Mouse (Mus musculus): ENCODE results near the gene Ifi27.
A peak's percentile ranks its signal among the peaks of the same experiment; 100 is the strongest.
"Not testable (repeated sequence)": the region's sequence is repeated elsewhere in the genome, so short reads cannot be mapped to it uniquely, and the experiment has no call there.

Gene Ifi27

DNA sequence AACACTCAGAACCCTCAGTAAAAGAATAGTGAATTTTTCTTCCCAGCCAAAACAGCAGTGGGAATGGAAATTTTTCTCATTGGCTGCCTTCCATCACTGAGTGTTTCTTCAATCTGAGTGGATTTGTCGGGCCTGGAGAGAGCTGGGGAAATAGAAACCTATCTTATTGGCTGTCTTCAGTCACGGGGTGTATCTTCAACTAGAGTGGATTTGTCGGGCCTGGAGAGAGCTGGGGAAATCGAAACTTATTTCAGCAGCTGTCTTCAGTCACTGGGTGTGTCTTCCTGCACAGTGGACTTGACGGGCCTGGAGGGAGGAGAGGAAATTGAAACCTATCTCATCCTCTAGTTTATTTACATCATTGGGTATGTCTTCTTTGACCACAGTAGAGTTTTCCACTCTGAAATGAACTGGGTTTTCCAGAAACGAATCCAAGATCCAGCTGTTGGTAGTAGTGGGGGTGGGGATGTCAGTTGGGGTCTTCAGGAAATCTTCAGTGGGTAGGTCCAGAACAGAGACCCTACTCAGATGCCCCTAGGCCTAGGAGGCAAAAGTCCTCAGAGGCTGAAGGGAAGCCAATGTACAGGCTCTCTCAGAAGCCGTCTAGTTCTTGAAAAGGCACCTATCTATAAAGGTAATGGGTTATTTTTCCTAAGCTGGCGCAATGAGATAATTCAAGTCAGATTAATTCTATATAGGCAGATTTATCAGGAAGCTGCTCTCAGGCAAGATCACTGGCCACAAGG is at the start of gene Ifi27:
Ifi27 (plus strand) TSS at position 226 of the 746 bp plus-strand sequence.
- DNase-seq (ENCODE audit: low spot score): peak; percentile 78

DNA sequence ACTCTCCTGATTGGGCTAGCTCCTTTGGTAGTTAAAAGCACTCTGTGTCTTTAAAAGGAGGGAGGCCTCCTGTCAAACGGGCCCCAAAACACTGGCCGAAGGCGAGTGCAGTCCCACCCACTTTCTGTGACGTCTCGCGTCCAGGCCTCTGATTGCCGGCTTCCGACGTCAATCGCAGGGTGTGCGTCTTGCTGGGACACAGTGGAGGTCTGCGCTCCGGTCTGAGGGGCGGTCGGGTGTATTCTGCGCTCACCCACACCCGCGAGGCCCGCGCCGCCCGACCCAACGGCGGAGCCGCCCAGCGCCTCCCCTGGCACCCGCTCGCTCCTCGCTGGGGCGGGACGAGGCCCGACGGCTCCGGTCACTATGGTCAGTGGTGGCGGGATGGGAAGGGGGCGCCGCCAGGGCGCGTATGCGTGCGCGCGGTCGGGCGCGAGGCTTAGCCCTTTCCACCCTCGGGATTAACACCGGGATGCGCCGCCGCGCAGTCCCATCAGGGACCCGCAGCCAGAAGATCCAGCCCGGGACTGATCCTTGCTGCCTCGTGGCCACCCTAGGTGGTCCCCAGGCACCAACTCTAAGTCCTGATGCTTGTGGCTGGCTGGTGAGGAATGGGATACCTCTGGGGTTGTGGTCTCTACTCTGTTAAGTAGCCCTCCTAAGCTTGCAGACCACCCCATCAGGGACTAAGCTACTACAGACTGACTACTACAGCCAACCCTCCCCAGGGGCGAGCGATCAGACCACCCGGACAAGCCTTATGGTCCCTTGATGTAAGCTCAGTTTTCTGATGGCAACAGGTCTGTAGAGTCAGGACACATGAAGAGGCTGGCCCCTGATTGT is 45.3 kb upstream of the Ifi27 start, which contains the start of gene Otub2:
Otub2 (plus strand) TSS at position 178 of the 843 bp plus-strand sequence.
- DNase-seq (ENCODE audit: low spot score): peak; percentile 97

DNA sequence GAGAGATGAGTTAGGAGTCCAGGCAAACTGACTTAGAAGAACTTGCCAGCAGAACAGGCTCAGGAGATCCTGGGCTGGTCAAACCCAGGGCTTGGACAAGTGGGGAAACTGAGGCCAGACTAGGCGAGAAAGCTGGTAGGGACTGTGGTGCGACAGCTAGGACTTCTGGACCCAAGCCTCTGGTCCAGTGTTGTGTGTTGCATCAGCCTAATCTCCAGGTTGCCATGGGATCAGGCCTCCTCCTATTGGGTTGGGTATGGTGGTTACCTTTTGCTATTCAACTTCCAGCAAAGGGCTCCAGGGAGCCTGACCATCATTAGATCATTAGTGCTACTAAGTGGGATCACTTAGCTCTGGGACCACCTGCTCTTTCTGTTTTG is 44.7 kb upstream of the Ifi27 start:
- DNase-seq (ENCODE audit: low spot score): no peak

DNA sequence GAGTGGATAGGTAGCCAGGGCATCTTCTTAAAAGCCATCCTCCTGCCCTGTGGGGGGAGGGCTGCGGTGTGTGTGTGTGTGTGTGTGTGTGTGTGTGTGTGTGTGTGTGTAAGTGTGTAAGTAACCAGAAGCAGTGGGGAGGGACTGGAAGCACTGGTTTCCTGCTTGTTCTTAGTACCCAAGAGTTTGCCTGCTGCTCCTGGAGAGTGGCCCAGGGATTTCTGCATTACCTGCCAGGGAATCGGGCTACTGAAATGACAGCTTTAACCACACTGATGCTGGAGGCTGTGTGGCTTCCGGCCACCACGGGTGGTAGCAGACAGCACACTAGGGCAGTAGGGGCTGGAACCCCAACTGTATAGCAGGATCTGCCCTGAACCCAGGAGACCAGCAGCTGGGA is 44.0 kb upstream of the Ifi27 start:
- DNase-seq (ENCODE audit: low spot score): no peak

DNA sequence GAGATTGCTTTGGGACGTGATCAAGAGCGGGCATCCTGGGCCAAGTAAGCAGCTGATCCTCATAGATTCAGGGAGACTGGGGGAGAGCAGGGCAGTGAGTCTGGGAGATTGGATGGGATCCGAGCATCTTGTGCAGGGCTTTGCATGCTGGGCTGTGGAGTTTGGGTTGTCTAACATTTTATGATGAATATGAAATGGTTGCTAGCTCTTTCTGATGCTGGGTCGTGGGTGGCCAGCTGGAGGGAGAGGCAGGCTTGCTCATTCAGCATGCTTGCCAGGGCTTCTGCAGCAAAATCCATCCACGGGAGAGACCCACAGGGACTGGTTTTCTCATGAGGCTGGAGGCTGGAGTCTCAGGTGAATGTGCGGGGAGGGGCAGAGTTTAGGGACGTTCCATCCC is 42.9 kb upstream of the Ifi27 start:
- peak; percentile 65 for DNase-seq (ENCODE audit: low spot score)

DNA sequence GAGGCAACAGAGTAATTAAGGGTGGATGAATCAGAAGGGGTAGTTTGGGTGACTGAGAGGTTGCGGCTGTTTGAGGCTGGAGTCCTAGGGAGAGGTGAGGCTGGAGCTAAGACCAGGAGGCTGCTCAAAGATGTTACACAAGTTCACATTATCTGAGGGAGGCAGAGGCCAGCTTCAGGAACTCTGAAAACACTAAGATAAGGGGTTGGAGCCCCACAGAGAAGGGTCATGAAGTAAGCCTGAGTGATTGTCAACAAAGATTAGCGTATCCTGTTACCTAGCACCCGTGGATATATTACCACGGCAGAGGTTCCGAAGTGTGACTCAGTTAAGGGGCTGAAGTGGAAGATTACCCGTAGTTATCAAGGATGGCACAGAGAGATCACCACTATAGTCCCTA is 40.5 kb upstream of the Ifi27 start:
- no peak for DNase-seq (ENCODE audit: low spot score)

DNA sequence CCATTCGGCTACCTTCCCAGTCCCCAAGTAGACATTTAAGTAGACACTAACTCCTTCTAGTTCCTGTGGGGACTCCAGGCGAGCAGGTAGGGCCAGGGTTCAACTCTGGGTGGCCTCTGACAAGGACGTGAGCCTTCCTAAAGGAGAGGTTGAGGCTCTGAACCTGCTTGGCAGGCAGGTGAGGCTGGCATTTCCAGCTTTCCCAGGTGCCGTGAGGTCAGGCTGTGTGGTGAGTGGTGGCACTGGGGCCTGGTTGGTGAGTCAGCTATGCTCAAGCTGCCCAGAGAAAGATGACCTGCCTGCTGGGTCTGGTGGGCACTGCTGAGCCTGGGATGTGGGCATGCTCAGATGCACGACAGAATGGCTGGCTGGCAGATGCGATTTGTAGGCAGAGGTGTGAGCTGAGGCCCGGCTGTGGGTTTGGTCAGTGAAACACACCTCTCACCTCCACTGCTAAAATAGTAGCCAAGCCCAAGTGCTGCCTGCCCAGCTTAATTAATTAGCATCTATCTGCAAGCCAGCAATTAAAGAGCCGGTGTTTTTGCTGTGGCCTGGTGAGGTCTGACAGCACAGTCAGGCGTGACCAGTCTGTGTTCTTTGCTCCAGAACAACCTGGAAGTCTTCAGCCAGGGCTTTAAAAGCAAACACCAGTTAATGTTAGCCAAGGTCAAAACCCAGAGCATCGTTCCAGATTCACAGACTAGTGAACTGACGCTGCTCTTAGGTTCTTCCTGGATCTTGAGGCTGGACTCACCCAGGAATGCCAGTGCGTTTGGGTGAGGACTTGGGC is 38.3 kb upstream of the Ifi27 start:
- no peak for DNase-seq (ENCODE audit: low spot score)

DNA sequence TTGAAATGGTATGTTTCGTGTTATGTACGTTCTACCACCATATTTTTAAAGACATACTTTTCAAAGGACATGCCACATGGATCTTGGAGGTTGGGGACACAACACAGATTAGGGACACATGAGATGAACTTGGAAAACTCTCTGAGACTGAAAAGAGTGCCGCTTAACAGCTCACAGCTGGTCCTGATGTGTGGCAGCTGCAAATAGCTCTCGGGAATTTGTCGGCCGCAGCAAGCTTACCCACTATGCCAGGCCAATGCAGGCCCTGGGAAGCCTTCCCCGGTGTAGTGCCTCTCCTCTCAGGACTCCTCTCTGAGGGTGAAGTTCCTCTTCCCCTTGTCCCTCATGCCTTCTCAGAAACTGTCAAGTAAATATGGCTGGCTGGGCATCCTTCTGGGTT is 37.3 kb upstream of the Ifi27 start:
- no peak for DNase-seq (ENCODE audit: low spot score)

DNA sequence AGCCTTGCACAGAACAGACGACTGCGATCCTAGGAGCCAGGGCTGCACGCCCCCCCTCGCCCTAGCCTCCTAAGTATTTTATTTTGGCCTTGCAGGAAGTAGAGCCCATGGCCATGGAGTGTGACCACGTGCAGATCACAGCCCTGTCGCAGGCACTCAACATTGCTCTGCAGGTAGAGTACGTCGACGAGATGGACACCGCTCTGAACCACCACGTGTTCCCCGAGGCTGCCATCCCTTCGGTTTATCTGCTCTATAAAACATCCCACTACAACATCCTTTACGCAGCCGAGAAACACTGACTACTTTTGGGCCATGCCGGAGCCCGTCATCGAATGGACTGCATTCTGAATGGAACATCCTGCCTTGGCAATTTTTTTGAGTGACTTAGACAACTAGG is 29.9 kb upstream of the Ifi27 start:
- DNase-seq (ENCODE audit: low spot score): no peak

DNA sequence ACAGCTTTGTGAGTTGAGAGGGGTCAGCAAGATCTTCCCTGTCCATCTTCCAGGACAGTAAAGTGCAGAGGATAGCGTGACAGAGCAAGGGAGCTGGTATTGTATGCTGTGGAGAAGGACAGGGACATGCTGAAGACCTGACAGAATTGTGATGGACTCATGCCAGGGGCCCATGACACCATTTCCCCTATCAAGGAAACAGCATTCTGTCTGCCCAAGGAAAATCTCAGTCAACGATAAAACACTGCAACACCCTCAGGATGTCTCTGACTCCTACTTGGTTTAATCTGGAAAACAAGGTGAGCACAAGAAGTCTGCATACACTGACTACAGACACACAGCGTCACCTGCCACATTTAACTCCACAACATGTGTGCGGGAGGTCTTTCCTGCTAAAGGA is 26.3 kb upstream of the Ifi27 start, which contains the start of gene 9330161L09Rik:
9330161L09Rik (minus strand) TSS at position 101 of the 400 bp plus-strand sequence.
- DNase-seq (ENCODE audit: low spot score): no peak

DNA sequence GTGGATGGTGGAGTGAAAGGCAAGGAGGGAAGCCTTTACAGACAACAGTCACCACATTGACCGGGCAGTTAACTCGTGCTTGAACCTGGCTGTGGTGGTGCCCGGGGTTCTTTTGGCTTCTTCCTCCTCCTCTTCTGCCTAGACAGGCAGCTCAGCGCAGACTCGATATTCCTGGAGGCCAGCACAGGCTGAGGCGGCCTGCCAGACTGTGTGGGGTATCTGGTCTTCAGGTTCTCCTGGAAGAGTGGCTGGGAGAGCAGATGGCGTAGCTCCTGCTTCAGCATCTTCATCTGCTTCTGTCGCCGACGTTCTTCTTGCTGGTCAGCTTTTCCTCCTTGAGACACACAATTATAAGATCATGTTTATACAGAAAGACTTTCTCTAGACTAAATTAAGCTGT is 25.9 kb upstream of the Ifi27 start:
- peak; percentile 55 for DNase-seq (ENCODE audit: low spot score)

DNA sequence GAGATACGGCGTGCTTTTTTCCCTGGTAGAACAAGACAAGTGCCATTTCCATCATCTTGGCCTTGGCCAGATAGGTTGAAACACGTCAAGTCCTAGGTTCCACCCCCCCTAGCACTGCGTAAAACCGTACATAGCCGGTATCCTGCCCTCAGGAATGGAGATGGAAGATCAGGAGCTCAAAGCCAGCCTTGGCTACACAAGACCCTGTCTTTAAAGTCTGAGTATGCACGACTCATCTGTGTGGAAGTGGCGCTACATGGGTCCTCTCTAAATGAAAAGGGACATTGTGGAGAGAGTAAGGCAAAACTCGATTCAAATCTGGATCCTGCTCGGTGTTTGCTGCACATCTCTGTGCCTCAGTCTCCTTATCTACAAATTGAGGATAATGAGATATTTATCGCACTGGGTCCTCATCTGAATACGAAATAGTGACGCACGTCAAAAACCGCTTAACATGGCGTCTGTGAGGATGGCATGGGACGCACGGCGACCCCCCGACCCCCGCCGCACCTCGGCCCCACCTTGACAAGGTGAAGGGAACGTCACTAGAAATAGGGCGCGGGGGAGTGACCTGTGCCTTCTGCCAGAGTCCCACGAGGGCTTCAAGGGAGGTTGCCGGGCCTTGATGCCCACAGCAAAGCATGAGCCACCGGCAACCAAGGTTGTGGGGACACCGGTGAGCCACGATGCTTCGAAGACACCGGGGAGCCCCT is 8.8 kb upstream of the Ifi27 start:
- peak; percentile 12 for DNase-seq (ENCODE audit: low spot score)

DNA sequence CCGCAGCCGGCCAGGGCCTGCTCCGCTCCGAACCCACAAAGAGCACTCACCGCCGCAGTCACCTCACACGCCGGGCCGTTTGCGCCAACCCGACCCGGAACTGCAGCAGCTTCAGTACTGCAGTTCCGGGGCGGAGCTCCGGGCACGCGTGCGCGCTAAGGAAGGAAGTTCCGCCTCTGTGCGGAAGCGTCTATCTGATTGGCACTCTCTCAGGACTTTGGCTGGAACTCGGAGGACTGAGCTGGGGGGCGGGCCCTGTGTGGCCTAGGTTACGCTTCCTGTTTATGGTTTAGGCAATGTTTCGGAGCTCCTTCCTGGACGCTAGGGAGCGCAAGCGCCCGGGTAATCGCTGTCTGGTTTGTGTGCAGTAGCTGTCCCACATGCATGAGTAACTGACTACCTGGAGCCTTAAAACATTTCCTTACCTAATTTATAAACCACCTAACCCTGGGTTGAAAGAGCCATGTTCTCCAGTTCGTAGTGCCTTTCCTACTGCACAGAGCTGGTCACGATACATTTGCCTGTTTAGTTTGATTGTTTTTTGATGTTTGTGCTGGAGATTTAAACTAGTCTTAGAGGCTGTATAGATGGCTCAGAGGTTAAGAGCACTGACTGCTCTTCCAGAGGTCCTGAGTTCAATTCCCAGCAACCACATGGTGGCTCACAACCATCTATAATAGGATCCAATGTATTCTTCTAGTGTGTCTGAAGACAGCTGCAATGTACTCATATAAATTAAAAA is 8.1 kb upstream of the Ifi27 start, which contains the start of gene Ddx24:
Ddx24 (minus strand) TSS at position 102 of the 742 bp plus-strand sequence.
- DNase-seq (ENCODE audit: low spot score): peak; percentile 99

DNA sequence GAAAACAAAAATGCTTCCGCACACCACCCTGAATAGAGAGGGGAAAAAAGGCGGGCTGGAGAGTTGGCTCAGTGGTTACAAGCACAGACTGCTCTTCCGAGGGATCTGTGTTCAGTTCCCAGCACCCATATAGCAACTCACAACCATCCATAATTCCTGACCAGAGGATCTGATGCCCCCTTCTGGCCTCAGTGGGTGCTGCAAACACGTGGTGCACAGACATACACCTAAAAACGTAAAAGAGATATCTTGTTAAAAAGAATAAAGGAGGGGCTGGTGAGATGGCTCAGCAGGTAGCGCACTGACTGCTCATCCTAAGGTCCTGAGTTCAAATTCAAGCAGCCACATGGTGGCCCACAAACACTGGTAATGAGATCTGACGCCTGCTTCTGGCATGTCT is 7.3 kb upstream of the Ifi27 start:
- peak; percentile 33 for DNase-seq (ENCODE audit: low spot score)

DNA sequence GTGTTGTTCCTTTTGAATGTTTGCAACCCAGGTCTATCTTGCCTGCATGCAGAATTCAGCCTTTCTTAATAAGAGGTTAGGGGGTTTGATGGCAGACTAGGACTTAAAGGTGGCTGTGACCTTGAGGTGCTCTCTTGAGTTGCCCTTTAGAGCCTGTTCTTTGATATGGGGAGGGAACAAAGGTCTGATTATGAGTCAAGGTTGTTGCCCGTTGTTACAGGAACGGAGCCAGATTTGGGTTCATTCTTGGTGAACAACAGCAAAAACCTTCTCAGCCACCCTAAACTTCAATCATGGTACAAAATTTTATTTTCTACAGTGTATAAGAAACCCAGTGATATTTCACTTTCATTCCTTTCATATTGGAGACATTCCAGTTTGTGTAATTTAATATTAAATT is 581 bp upstream of the Ifi27 start:
- DNase-seq (ENCODE audit: low spot score): no peak

DNA sequence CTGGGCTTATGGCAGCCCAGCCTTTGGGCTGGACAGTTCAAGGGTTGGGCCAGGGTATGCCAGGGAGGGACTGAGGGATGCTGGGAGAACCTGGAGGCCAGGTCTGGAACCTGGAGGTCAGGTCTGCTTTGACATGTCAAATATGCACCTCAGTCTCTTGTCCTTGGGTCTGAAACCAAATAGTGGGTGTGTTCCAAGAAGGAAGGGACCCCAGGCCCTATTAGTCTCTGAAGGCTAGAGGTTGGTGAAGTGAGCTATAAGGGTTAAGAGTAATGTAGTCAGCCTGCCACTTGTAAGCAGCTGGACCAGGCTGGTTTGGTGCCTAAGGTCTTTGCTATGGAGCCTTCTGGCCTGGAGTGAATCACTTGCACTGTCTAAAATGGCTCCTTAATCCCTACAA is 850 bp downstream of the Ifi27 start:
- DNase-seq (ENCODE audit: low spot score): no peak

DNA sequence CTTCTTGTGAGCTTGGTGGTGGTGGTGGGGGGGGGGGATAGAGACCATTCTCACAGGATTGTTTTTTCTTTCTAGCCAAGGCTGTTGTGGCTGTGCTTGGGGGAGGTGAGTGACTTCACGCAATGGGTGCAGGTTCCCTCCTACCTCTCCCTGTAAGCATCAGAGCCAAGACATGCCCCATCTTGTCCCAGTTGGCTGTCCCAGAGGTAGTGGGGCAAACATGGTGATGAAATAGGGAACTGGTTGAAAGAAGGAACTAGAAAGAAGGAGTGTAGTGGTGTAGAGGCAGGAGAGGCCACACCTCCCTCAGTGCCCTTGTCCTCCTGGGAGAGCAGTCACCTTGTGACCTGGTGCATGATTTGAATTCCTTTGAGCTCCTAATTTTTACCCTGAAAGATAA is 3.6 kb downstream of the Ifi27 start:
- DNase-seq (ENCODE audit: low spot score): no peak

DNA sequence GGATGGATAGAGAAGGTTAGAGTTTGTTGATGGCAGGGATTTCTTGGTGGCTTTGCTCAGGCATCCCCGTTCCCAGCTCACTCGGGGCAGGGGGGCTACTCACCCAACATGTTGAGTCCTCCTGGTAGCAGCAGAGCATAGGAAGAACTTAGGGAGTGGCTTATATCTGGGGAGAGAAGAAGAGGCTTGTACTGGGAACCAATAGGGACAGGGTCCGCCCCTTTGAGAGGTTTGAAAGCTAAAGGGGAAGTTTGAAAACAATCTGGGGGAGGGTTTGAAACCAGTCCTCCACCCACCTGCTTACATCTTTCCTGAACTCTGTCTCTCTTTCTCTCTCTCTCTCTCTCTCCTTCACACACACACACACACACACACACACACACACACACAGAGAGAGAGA is 9.5 kb downstream of the Ifi27 start, which contains the start of gene Ifi27l2a:
Ifi27l2a (minus strand) TSS at position 157 of the 400 bp plus-strand sequence.
- DNase-seq (ENCODE audit: low spot score): no peak

DNA sequence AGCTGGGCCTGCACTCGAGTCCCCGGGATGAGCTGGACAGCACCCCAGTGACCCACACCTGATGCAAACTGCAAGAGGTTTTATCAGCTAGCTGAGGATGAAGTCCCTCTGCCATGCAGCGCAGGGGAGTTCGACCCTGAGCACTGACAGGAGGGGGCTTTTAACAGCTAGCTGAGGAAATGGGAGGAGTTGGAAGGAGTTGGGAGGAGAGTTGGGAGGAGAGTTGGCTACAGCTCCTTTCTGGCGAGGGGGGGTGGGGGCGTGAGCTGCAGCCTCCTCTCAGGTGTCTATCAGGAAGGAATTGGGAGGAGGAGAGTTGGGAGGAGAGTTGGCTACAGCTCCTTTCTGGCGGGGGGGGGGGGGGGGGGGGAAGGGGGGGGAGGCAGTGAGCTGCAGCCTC is 10.2 kb downstream of the Ifi27 start:
- not testable (repeated sequence) for DNase-seq (ENCODE audit: low spot score)

DNA sequence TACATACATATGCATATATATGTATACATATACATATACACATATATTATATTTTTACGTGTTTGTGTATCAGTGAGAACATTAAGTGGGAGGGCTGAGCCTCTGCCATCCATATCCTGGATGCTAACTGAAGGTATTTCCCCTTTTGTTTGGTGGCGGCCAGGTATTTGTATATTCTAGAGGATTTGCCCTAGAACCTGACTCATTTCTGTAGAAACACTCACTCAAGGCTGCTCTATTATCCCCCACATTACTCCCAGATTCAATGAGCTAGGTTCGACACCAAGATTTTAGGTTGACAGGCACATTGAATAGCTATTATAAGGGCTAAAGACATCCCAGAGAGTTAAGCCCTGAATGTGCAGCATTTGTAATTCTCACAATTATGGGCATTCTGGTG is 11.0 kb downstream of the Ifi27 start:
- no peak for DNase-seq (ENCODE audit: low spot score)

DNA sequence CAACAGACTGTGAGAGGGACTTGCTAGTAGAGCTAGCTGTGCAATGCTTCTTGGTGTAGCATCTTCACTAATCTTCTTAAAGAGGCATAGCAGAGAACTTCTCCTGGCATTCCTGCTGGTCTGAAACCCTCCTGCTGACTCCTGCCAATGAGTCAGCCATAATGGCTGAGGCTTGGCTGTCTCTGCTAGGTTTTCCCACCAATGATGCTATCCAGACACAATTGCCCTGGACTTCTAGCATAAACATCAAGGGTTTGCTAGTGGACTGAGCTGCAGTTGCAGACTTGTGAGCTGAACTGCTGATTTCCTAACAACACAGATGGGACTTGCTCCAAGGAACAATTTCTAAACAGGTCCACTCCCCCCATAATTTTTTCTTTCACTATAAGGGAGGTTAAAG is 19.4 kb downstream of the Ifi27 start:
- no peak for DNase-seq (ENCODE audit: low spot score)

Measured in layer of hippocampus, adult 11-12 months (tissue).